Mouse (Mus musculus) heart, postnatal 0 days (tissue): ENCODE results near the gene Ypel2. TPM values are rescaled to one million over a fixed set of nuclear protein-coding genes. Genes with fewer than 3 reads are reported as not detected.

ENCODE experiments used
- ATAC-seq: fragments of 200-750 bp; cut with Nextera tagmentation; 2 replicates; pipeline ENCODE4 v1.8.0; 2017; ENCODE audit warnings: low read depth, moderate number of reproducible peaks, moderate library complexity; ENCODE audit not compliant: insufficient read depth
- DNase-seq: peaks from one replicate; pipeline ENCODE4 v3.0.0-alpha.2; 2016; ENCODE audit warnings: low spot score
- H3K27ac ChIP-seq: fragments of 300-500 bp; sonication (generic); 2 replicates; pipeline ENCODE4 v1.5.1; 2014; ENCODE audit warnings: low read depth, mild to moderate bottlenecking
- H3K27me3 ChIP-seq: fragments of 300-500 bp; sonication (generic); 2 replicates; pipeline ENCODE4 v1.6.1; 2014; ENCODE audit warnings: low read length, mixed read lengths; ENCODE audit not compliant: control insufficient read depth, insufficient read depth
- H3K36me3 ChIP-seq: fragments of 300-500 bp; sonication (generic); replicated peaks from 2 replicates; pipeline ENCODE4 v1.6.1; 2014; ENCODE audit warnings: low read length, mixed read lengths; ENCODE audit not compliant: control insufficient read depth, insufficient read depth
- H3K4me1 ChIP-seq: fragments of 300-500 bp; sonication (generic); 2 replicates; pipeline ENCODE4 v1.6.1; 2014; ENCODE audit warnings: antibody characterized with exemption; ENCODE audit not compliant: control insufficient read depth, insufficient read depth
- H3K4me2 ChIP-seq: fragments of 300-500 bp; sonication (generic); 2 replicates; pipeline ENCODE4 v1.6.1; 2014; ENCODE audit warnings: low read depth, mild to moderate bottlenecking, low read length, moderate library complexity
- H3K4me3 ChIP-seq: fragments of 300-500 bp; sonication (generic); 2 replicates; pipeline ENCODE4 v1.5.1; 2014; ENCODE audit warnings: low read depth, low read length
- H3K9ac ChIP-seq: fragments of 300-500 bp; sonication (generic); replicated peaks from 2 replicates; pipeline ENCODE4 v1.6.1; 2014; ENCODE audit warnings: low read depth, low read length, mixed read lengths
- H3K9me3 ChIP-seq: fragments of 300-500 bp; sonication (generic); replicated peaks from 2 replicates; pipeline ENCODE4 v1.6.1; 2016; ENCODE audit warnings: low read length; ENCODE audit not compliant: control insufficient read depth
- CTCF ChIP-seq: IDR thresholded peaks from 2 replicates; pipeline ENCODE4 v1.5.1; 2016; ENCODE audit warnings: antibody characterized with exemption, control low read depth, low read depth
- EP300 ChIP-seq: IDR thresholded peaks from 2 replicates; pipeline ENCODE4 v1.6.1; 2016; ENCODE audit warnings: antibody characterized with exemption, low read depth
- WGBS: fragments of 180-500 bp; shearing (Covaris S2); extraction: QIAGEN DNeasy Blood & Tissue Kit; methylation state at CpG from one replicate; pipeline ENCODE4 v1.1.7; 2014; 5-methylcytosine and 5-hydroxymethylcytosine counted together
- polyA plus RNA-seq: library from polyadenylated mRNA; unstranded; fragments of >200 nt; fragmentation: Nextera tagmentation; extraction: Ambion mirVana; gene quantifications from 2 replicates; pipeline ENCODE4 v1.2.1, GENCODE M21; 2015
- total RNA-seq: library from RNA; depleted of rRNA; stranded (reverse); fragments of >200 nt; gene quantifications from 2 replicates; pipeline ENCODE4 v1.2.3, GENCODE M21; 2014; ENCODE audit warnings: low replicate concordance

The Ypel2 gene
- total and polyA plus RNA-seq, 2 experiments from 2014 or later = 16.1 to 16.3 TPM

GRCm38 (mm10) chr11:87019431-87019830, 25.9 kb upstream of the Ypel2 start:
- Histone ChIP-seq H3K27me3 (no peaks in the 10 kb centered on the region), H3K4me3 (no peak overlapping the region), H3K4me1 (no peaks in the 10 kb centered on the region), H3K4me2 (no peak overlapping the region), H3K9ac (no peak overlapping the region), H3K9me3 (no peaks in the 10 kb centered on the region), H3K27ac (no peak overlapping the region), H3K36me3 (no peaks in the 10 kb centered on the region)
- 82% methylated on average over 8 of the region's 8 CpGs for WGBS
- ATAC-seq = no peak
- no peak for DNase-seq
- TF ChIP-seq CTCF (no peak), EP300 (no peak)

- Histone ChIP-seq H3K4me3 (no peak overlapping the region), H3K4me1 (no peaks in the 10 kb centered on the region), H3K9ac (no peak overlapping the region), H3K4me2 (no peak overlapping the region), H3K36me3 (no peaks in the 10 kb centered on the region), H3K27me3 (no peaks in the 10 kb centered on the region), H3K27ac (no peak overlapping the region), H3K9me3 (no peaks in the 10 kb centered on the region)
- 76% methylated on average over 4 of the region's 4 CpGs for WGBS
- ATAC-seq (no peak), DNase-seq (no peak)
- TF ChIP-seq CTCF (no peak), EP300 (no peak)
These were observed 24.6 kb upstream of the Ypel2 start for GRCm38 (mm10) chr11:87018081-87018480.

- WGBS = 57% methylated on average over 3 of the region's 3 CpGs
- no peak for TF ChIP-seq CTCF
- no peak for TF ChIP-seq EP300
- no peaks in the 10 kb centered on the region for H3K36me3 ChIP-seq
- H3K4me3 ChIP-seq = no peak overlapping the region
- no peaks in the 10 kb centered on the region for H3K9me3 ChIP-seq
- no peak for DNase-seq
- H3K27ac ChIP-seq = peak overlapping the region; percentile 38; the same call in 1 of the 2 replicates
- H3K27me3 ChIP-seq = no peaks in the 10 kb centered on the region
- ATAC-seq = peak; percentile 62
- no peak overlapping the region for H3K4me2 ChIP-seq
- no peak overlapping the region for H3K9ac ChIP-seq
- no peaks in the 10 kb centered on the region for H3K4me1 ChIP-seq
These were observed 22.2 kb upstream of the Ypel2 start for GRCm38 (mm10) chr11:87015691-87016090.

GRCm38 (mm10) chr11:87010476-87010875, 17.0 kb upstream of the Ypel2 start:
- DNase-seq = peak; percentile 76
- H3K27me3 ChIP-seq = no peaks in the 10 kb centered on the region

GRCm38 (mm10) chr11:87007371-87007770, 13.9 kb upstream of the Ypel2 start:
- Histone ChIP-seq H3K4me3 (no peak overlapping the region), H3K4me2 (no peak overlapping the region), H3K4me1 (0 out of 2 replicates have a peak, but pooled peaks cover 2% of the 10 kb centered on the region), H3K36me3 (no peaks in the 10 kb centered on the region), H3K9ac (no peak overlapping the region), H3K27me3 (no peaks in the 10 kb centered on the region), H3K27ac (no peak overlapping the region), H3K9me3 (no peaks in the 10 kb centered on the region)
- TF ChIP-seq CTCF = no peak
- no peak for TF ChIP-seq EP300
- DNase-seq (no peak), ATAC-seq (no peak)
- WGBS = 49% methylated on average over 8 of the region's 8 CpGs

More at GRCm38 (mm10) chr11:87010476-87010875, 17.0 kb upstream of the Ypel2 start:
- peak; percentile 60 for ATAC-seq
- Histone ChIP-seq H3K4me3 (no peak overlapping the region), H3K4me1 (no peaks in the 10 kb centered on the region), H3K9me3 (no peaks in the 10 kb centered on the region), H3K4me2 (no peak overlapping the region), H3K9ac (no peak overlapping the region), H3K27ac (no peak overlapping the region), H3K36me3 (no peaks in the 10 kb centered on the region)
- TF ChIP-seq EP300 = no peak
- peak; percentile 75 for TF ChIP-seq CTCF
- WGBS = 16% methylated on average over 9 of the region's 9 CpGs

- ATAC-seq (no peak), DNase-seq (no peak)
- H3K9me3 ChIP-seq = no peaks in the 10 kb centered on the region
- no peak overlapping the region for H3K4me2 ChIP-seq
- no peak for TF ChIP-seq CTCF
- TF ChIP-seq EP300 = no peak
- 58% methylated on average over 12 of the region's 12 CpGs for WGBS
- no peak overlapping the region for H3K9ac ChIP-seq
- no peaks in the 10 kb centered on the region for H3K27me3 ChIP-seq
- no peak overlapping the region for H3K4me3 ChIP-seq
- H3K36me3 ChIP-seq = no peaks in the 10 kb centered on the region
- 0 out of 2 replicates have a peak, but pooled peaks cover 5% of the 10 kb centered on the region for H3K4me1 ChIP-seq
- peak overlapping the region; percentile 58; the same call in 1 of the 2 replicates for H3K27ac ChIP-seq
These were observed 11.7 kb upstream of the Ypel2 start for GRCm38 (mm10) chr11:87004960-87005755.
